Mouse (Mus musculus): ENCODE results near the gene 2210011C24Rik. TPM values are rescaled to one million over a fixed set of nuclear protein-coding genes. Genes with fewer than 3 reads are reported as not detected.
"Not testable (repeated sequence)": the region's sequence is repeated elsewhere in the genome, so short reads cannot be mapped to it uniquely, and the experiment has no call there.

Gene 2210011C24Rik
- total RNA-seq, 2 experiments from 2014 or later: 2.9 to 4.2 TPM

DNA sequence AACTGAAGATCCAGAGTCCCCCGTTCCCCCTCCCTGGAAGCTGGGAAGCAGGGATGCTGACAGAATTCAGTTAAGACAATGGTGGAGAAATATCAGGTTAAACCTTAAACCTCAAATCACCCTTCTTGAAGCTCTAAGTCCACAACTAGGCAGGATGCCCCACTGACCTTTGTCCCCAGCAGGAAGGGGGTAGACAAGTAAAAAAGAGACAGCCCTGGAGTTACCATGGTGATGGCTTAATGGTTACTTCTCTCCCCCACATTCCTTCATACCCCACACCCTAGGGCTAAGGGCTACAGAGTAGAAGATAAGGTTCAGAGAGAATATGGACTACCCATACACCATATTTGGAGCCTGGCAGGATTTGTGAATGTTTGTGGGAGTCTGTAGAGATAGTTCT, 11.7 kb upstream of the 2210011C24Rik start:
- intact Hi-C loops (cut with DNase I; ENCODE audit: low total_unique reads): no loop called here
- no peak for DNase-seq

DNA sequence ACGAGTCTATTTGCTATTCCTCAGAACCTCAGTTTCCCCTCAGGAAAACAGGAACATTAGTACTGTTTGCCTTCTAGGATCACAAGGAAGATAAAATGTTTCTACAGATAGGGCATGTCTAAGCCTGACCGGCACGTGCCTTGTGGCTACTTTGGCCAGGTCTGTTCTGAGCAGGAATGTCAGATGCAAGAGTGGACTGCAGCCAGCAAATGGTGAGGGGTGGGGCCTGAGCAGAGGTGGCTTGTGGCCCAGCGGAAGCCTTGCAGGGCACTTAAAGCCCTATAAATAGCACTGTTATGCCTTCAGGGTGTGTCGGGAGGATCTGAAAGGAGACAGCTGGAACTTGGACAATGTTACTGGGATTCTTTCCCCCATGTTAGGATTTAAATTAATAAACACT, 11.1 kb upstream of the 2210011C24Rik start:
- DNase-seq: peak; percentile 70
- intact Hi-C loops (cut with DNase I; ENCODE audit: low total_unique reads): no loop called here

DNA sequence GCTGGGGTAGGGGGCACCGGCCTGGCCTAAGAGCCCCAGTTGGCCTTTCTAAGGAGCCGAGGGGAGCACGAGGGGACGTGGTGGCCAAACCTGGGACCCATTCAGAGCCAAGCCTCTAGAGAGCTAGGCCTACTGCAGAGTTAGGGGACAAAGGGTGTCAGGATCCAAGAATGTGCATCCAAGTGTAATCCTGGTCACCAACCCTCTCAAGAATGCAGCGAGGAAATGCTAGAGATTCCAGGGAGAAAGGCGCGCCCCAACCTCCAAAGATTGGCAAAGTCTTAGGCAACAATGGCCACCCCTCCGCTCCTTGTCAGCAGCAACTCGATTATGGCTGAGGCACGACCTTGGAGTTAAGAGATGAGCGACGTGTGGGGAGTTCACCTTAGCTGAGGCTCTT, 9.6 kb upstream of the 2210011C24Rik start:
- intact Hi-C loops (cut with DNase I; ENCODE audit: low total_unique reads): no loop called here

DNA sequence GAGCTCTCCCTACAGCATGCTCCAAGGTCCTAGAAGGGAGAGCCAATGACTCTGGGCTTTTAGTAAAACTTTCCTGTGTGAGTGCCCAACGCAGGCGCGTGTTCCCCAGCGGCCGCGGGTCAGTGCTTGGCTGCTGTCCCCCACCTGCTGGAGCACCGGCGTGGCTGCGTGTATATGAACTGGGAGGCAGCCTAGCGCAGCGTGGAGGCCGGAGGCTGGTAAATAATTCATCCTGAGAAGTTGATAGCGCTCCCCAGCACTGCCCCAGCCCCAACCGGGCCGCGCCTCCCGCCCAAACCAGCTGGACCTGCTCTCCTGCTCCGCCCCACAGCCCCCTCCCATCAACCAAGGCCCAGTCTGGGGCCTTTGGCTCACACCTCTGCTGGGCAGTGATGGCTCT, 9.1 kb upstream of the 2210011C24Rik start, which contains the start of gene Palm3:
TSS of gene Palm3 (plus strand) at position 376 of the 400 bp plus-strand sequence.
- intact Hi-C loops (cut with DNase I; ENCODE audit: low total_unique reads): no loop called here
- DNase-seq: no peak

More for the DNA sequence above, 9.6 kb upstream of the 2210011C24Rik start:
- no peak for DNase-seq

DNA sequence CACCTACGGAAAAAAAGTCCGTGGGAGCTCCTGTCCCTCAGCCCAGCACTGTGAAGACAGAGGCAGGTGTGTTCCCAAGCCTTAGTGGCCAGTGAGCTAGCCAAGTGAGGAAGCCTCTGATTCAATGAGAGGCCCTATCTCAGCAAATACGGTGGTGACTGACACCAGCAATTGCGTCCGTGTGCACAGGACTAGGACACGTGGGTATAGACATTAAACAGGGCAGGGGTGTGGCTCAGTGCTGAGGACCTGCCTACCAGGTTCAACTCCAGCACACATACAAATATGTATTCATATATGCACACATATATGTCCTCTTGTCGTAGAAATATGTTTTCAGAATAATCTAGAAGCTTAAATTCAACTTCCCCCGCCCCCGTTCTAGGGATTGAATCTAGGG, 7.8 kb upstream of the 2210011C24Rik start:
- DNase-seq: no peak
- intact Hi-C loops (cut with DNase I; ENCODE audit: low total_unique reads): no loop called here

DNA sequence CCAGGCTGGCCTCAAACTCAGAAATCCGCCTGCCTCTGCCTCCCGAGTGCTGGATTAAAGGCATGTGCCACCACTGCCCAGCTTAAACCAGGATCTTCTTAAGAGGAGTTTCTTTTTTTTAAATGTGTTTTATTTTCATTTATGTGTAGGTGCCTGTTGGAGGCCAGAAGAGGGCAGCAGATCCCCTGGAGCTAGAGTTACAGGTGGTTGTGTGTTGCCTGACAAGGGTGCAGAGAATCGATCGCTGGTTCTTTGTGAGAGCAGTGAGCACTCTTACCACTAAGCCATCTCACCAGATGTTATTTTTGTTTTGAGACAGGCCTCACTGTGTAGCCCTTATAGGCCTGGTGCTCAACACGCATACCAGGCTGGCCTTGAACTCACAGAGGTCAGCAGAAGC, 3.9 kb upstream of the 2210011C24Rik start:
- intact Hi-C loops (cut with DNase I; ENCODE audit: low total_unique reads): no loop called here
- no peak for DNase-seq

DNA sequence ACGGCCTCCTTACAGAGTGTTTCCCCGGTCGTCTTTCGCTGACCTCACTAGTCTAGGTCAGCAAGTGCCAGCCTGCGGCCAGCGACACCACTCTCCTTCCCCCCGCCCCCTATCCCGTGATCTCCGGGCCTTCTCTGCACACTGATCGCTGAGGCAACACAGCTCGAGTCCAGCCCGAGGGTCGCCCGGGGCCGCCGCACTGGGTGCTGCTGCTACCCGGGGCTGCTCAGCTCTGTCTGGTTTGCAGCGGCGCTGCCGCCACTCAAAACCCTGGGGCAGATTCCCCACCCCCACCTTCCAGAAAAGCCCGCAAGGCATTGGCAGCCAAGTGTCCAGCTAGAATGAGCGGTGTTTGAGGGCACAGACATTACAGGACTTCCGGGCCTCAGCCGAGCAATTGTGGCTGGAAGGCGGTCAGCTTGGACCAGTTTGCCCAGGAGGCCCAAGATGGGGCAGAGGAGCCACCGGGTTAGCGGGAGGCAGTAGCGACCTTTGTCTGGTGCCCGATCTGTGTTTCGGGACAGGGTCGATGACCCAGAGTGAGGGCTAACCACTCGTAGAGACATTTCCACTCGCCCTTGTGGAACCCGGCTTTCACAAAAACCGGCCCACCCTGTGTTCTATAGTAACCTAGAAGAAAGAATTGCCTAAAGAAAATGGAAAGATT, 661 bp upstream of the 2210011C24Rik start:
- DNase-seq: no peak
- intact Hi-C loops (cut with DNase I; ENCODE audit: low total_unique reads): no loop called here

DNA sequence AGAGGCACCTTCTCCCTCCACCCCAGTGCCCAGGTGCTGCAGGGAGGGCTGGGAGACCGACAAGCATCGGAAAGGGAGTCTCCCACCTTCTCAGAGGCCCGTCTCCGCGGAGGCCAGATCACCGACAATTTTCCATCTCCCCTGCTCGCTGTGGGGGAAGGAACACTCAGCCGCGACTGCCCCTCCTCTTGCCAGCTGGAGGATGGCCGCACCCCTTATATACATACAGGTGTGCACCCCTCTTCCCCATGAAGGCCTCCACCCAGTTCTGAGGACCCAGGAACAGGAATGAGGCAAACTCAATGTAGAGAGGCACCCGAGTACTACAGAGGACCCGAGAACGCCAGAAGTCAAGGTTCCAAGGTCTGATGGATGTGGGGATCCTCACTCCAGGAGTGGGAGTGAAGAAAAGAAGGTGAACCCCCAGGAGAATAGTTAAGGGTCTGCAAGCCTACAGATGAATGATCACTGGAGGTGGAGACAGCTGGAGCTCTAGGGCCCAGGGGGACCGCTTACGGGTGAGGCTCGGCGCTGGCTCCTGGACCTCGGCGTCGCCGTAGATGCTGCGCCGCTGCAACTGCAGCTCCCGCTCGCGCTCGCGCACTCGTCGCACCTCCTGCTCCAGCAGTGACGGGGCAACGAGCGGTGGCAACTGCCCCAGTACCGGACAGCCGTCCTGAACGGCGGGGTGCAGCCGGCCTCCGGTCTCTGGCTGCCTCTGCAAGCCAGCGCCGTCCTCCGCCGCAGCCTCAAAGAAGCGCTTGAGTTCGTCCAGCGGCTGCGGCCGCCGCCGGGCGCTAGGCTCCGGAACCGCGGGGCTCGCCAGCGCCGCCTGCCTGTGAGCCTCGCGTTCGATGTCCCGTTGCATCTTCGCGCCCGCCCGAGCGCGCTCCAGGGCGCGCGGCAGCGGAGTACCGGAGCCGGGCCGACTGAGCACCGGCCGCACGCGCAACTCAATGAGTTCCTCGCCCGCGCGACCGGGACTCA, 1.1 kb downstream of the 2210011C24Rik start:
- DNase-seq: peak; percentile 78
- intact Hi-C loops (cut with DNase I; ENCODE audit: low total_unique reads): no loop called here

DNA sequence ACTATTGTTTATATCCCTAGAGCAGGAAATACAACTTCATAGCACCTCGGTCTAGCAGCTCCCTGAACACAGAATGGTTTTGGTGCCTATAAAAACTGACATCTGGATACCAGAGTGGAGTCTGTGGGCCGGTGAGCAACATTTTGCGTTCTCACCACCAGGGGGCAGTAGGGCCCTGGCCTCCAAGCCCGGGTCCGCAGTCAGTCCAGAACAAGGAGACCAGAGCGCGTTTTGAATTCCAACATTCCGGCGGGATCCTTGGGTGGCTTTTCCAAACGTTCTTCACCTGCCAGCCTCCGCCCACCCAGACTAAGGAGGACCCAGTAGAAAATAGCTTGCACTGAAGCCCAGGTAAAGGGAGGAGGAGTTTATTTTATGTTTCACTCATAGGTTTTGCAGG, 2.1 kb downstream of the 2210011C24Rik start:
- intact Hi-C loops (cut with DNase I; ENCODE audit: low total_unique reads): no loop called here
- peak; percentile 87 for DNase-seq

DNA sequence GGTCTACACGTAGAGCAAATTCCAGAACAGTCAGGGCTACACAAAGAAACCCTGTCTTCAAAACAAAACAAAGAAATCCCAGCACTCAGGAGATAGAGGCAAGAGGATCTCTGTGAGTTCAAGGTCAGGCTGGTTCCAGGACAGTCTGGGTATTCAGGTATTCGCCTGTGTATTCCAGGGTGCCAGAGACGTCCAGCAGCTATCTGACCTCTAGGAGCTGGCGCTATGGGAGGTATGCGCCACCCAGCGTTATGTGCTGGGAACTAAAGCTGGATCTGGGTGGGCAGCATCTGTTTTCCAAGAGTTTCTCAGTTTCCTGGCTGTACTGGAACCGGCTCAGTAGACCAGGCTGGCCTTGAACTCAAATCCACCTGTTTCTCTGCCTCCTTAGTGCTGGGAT, 3.6 kb downstream of the 2210011C24Rik start:
- intact Hi-C loops (cut with DNase I; ENCODE audit: low total_unique reads): no loop called here
- no peak for DNase-seq

DNA sequence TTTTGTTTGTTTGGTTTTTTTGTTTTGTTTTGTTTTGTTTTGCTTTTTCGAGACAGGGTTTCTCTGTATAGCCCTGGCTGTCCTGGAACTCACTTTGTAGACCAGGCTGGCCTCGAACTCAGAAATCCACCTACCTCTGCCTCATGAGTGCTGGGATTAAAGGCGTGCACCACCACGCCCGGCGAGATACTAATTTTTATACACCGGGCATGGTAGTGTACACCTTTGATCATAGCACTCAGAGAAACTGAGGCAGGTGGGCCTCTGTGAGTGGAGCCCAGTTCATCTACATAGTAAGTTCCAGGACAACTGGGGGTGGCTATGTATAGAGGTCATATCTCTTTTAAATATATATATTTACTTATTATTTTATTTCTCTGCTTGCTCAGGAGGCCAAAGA, 6.5 kb downstream of the 2210011C24Rik start:
- DNase-seq; intact Hi-C loops (cut with DNase I; ENCODE audit: low total_unique reads): not testable (repeated sequence)

DNA sequence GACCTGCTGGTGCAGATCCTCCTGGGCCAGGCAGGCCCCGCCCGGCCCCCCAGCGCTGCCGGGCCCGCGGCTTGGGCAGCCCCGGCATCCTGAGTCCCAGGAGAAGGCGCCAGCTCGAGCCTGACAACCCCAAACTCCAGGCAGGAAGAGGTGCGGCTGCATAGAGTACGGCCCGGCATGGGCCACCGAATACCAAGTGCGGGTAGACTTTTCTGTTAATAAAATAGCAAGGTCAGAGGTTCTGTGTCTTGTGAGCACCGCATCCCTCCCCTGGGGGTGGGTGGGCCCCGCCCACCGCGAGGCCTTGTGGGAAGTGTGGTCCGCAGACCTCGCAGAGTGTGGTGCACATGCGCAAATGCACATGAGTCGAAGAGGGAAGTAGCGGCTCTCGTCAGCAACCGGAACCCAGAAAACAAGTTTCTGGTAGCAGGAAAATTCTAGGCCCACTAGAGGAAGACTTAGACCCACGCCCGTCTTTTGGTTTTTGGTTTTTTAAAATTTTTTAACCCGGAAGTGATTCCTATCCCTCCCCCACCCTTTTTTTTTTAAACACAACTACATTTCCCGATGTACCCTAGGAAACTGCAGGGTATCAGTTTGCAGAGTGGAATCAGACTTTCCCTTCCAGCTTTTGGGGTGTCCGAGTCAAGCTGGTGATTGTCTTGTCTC, 7.3 kb downstream of the 2210011C24Rik start:
- DNase-seq: peak; percentile 95
- intact Hi-C loops (cut with DNase I; ENCODE audit: low total_unique reads): no loop called here

DNA sequence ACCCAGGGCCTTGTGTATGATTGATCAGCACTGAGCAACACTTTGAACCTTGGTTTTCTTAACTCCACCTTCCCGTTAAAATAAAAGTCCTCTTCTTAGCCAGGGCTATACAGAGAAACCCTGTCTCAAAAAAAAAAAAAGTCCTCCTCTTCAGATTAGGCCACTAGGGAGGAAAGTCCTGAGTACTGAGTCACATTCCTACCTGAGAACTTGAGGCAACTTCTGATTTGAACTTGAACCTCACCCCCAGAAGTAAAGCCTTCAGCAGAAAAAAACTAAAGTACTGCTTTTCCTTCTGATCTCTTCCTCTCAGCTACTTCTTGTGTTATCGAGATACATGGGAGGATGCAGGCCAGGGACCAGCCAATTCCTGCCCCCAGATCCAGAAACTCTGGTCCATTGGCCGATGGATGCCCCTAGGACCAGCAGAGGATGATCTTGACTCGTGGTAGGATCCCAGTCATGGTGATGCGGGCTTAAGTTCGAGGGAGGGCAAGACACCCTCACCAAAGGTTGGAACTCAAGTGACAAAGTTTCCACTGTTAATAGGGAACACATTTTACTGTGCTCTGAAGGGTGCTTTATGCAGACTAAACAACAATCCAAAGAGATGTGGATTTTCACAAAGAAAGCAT, 8.2 kb downstream of the 2210011C24Rik start:
- intact Hi-C loops (cut with DNase I; ENCODE audit: low total_unique reads): no loop called here
- no peak for DNase-seq

DNA sequence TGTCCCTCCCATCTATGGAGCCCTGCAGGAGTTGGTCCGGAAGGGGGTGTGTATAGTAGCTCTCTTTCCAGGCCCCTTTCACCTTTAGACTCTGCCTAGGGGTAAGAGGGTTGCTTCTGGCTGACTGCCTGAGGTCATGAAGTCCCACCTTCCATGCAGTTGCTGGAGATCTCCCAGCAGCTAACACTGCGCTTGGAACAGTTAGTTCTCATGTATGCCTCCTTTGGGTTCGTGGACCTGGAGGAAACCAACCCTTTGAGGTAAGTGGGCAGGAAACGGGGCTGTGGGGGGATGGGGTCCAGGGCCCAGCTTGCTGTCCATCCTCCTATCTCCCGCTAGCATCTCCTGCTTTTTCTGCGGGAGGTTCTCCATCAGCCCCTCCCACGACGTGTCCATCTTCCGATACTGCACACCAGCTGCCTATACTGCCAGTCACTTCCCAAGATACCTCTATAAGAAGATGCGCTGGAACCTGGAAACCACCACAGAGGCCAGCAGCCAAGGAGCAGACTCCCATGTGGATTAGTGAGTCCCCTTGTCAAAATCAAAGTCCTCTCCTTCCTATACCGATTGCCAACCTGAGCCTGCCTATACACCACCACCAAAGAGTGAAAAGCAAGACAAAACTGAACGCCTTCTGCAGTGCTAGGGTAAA, 8.9 kb downstream of the 2210011C24Rik start:
- intact Hi-C loops (cut with DNase I; ENCODE audit: low total_unique reads): no loop called here
- DNase-seq: no peak

DNA sequence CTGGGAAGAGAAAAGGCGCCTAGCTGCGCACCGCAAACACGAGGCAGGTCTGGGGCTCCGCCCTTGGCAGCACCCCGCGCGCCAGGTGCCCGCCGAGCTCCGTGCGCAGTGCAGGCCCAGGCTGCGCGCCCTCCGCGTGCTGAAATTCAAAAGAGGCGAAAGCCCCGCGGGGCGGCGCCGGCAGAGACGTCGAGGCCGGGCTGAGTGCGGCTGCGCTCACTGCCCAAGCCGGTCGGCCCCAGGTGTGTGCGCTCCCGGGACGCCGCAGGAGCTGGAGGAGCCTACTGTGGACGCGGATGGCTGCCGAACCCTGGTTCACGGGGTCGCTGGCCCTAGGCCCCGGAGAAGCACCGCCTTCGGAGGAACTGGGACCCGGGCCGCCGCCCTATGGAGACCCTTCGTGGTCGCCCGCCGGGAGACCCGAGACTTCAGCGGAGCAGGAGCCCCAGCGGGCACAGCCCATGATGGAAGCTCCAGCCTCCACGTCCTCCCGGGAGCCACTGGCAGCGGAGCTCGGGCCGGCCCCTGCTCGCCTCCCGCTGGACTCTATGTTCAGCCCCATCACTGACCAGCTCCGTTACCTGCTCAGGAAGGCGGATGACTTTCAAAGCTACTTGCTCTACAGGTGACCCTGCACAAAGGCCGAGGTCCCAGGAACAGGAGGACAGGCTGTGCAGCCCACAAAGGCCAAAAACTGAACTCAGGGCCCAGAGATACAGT, 10.5 kb downstream of the 2210011C24Rik start, which contains the start of gene 1700067K01Rik:
TSS of gene 1700067K01Rik (plus strand) at position 222 of the 720 bp plus-strand sequence.
- no peak for DNase-seq
- intact Hi-C loops (cut with DNase I; ENCODE audit: low total_unique reads): no loop called here

DNA sequence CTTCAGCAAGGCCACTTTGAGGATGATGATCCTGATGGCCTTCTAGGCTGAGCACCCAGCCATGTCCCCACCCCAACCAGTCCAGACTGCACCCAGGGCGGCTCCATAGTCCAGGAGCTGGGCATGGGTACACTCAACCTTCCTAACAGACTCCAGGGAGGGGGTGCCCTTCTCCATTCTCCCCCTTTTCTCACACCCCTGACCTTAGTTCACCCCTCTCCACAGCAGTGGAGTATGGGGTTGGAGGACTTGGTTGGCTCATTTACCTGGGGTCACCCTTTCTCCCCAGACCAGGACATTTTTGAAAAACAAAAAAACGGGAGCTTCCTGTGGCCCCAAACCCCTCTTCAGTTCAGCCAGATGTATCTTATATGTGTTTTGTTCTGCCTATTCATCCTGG, 12.1 kb downstream of the 2210011C24Rik start:
- DNase-seq: no peak
- intact Hi-C loops (cut with DNase I; ENCODE audit: low total_unique reads): no loop called here

DNA sequence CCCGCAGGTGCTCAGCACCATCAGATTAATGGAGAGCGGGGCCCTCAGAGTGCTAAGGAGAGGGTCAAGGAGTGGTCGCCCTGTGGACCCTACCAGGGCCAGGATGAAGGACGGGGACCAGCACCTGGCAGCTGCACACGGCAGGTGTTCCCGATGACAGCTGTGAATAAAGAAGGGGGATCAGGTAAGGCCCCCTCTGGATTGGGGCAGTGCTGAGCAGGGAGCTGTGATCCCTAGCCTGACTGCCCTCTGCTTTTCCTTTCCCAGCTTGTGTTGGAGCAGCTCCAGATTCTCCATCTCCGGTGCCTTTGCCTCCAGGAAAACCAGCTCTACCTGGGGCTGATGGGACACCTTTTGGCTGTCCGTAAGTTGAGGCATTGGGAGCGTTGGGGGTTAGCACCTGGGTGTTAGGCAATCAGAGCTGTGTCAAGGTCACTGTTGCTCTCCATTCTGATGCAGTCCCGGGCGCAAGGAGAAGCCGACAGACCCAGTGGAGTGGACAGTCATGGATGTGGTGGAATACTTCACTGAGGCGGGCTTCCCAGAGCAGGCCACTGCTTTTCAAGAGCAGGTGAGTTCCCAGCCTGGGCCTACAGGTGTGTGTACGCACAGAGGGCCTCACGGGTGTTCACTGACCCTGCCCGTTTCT, 12.8 kb downstream of the 2210011C24Rik start:
- intact Hi-C loops (cut with DNase I; ENCODE audit: low total_unique reads): no loop called here

More for the DNA sequence above, 12.8 kb downstream of the 2210011C24Rik start:
- DNase-seq: no peak
